Mouse (Mus musculus) erythroblast, embryonic 14.5 days (primary cell): ENCODE data around the gene Grhl1. TPM values are rescaled to one million over a fixed set of nuclear protein-coding genes. Genes with fewer than 3 reads are reported as not detected.
A peak's percentile ranks its signal among the peaks of the same experiment; 100 is the strongest.

ENCODE experiments used
- H3K27me3 ChIP-seq: 2 replicates; pipeline ENCODE4 v1.6.1; 2012; ENCODE audit warnings: inconsistent platforms; ENCODE audit not compliant: control insufficient read depth
- H3K36me3 ChIP-seq: 2 replicates; pipeline ENCODE4 v1.6.1; 2012; ENCODE audit warnings: mild to moderate bottlenecking, inconsistent platforms; ENCODE audit not compliant: control insufficient read depth
- H3K4me1 ChIP-seq: 2 replicates; pipeline ENCODE4 v1.6.1; 2012; ENCODE audit warnings: inconsistent platforms; ENCODE audit not compliant: control insufficient read depth
- H3K4me3 ChIP-seq: replicated peaks from 2 replicates; pipeline ENCODE3; 2012; ENCODE audit warnings: moderate library complexity, mild to moderate bottlenecking, inconsistent platforms
- H3K9me3 ChIP-seq: 2 replicates; pipeline ENCODE4 v1.6.1; 2012; ENCODE audit warnings: low read length, inconsistent platforms, mixed read lengths; ENCODE audit not compliant: control insufficient read depth
- GATA1 ChIP-seq: IDR thresholded peaks from 2 replicates; pipeline ENCODE4 v1.6.1; 2012; ENCODE audit warnings: low read length, inconsistent platforms, mixed read lengths
- TAL1 ChIP-seq: IDR thresholded peaks from 3 replicates; pipeline ENCODE4 v1.6.1; 2012; ENCODE audit warnings: low read length, inconsistent platforms, mixed read lengths
- polyA plus RNA-seq: library from polyadenylated mRNA; stranded (reverse); fragments of >175 nt; gene quantifications from 2 replicates; pipeline ENCODE4 v1.2.3, GENCODE M21; 2012

Grhl1 gene
- polyA plus RNA-seq, 1 experiment = 0.04 TPM

DNA sequence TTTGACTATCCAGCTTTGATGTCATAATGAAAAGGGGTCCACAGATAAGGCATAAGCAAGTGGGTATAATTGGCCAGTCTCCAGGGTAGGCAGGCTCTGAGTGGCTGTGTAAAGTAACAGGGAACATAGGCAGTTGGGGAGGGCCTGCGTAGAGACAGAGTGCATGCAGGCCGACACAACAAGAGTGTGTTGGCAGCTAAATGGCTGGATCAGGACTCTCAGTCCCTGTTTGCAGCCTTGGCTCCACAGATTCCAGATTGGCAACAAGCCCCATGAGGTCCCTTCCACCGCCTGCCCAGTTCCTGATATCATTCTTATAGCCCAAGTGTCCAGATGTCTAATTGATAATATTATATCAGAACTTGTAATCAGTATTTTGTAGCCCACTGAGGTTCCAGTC lies 11.6 kb downstream of the Grhl1 start:
- no peaks in the 10 kb centered on the region for H3K27me3 ChIP-seq
- TF ChIP-seq GATA1 (no peak), TAL1 (no peak)
- no peak overlapping the region for H3K4me3 ChIP-seq
- no peaks in the 10 kb centered on the region for H3K9me3 ChIP-seq
- H3K4me1 ChIP-seq = peaks cover 40% of the 10 kb centered on the region
- H3K36me3 ChIP-seq = peaks cover 47% of the 10 kb centered on the region

DNA sequence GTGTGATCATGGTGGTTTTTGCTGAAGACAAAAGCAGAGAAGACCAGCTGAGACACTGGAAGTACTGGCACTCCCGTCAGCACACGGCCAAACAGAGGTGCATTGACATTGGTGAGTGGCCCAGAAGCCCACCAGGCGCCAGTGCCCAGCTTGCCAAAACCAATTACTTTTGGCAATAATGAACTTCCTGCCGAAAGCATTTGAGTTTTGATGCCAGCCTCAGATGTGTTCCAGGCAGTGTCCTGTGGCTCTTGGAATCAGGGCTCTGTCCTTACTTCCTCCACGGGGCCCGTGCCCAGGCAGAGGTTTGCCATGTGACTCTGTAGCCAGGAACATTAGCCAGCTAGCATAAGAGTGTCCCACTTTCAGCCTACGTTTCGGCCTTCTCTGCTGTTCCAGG lies 12.8 kb downstream of the Grhl1 start:
- H3K36me3 ChIP-seq = peaks cover 48% of the 10 kb centered on the region
- peaks cover 39% of the 10 kb centered on the region for H3K4me1 ChIP-seq
- no peak overlapping the region for H3K4me3 ChIP-seq
- H3K9me3 ChIP-seq = no peaks in the 10 kb centered on the region
- no peaks in the 10 kb centered on the region for H3K27me3 ChIP-seq
- no peak for TF ChIP-seq GATA1
- TF ChIP-seq TAL1 = no peak

- Histone ChIP-seq H3K36me3 (peaks cover 44% of the 10 kb centered on the region), H3K27me3 (no peaks in the 10 kb centered on the region), H3K4me3 (no peak overlapping the region), H3K4me1 (peaks cover 27% of the 10 kb centered on the region), H3K9me3 (no peaks in the 10 kb centered on the region)
- TF ChIP-seq TAL1 (no peak), GATA1 (no peak)
Observed at GRCm38 (mm10) chr12:24586193-24586592, 14.1 kb downstream of the Grhl1 start.

- H3K4me1 ChIP-seq = peaks cover 20% of the 10 kb centered on the region
- peaks cover 16% of the 10 kb centered on the region for H3K36me3 ChIP-seq
- no peaks in the 10 kb centered on the region for H3K27me3 ChIP-seq
- H3K9me3 ChIP-seq = no peaks in the 10 kb centered on the region
- TF ChIP-seq GATA1 = no peak
- TF ChIP-seq TAL1 = no peak
- no peak overlapping the region for H3K4me3 ChIP-seq
Observed at GRCm38 (mm10) chr12:24590371-24590770, 18.3 kb downstream of the Grhl1 start.

DNA sequence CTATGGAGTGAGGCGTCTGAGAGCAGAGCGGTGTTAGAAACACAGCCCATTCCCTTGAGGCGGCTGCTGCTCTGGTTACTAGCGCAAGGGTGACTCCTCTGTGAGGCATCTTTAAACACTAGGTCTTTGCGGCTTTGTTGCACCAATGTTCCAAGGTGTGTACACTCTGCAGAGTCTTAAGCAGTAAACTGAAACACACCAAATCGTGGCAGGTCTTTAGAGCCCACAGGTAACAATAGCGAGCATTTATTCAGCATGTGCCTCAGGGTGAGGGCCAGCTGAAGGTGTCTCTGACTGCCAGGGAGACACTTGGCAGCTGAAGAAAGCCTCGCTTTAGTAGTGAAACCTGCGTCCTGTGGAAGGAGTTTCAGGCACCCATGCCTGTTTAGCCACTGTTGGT lies 20.0 kb downstream of the Grhl1 start:
- no peaks in the 10 kb centered on the region for H3K9me3 ChIP-seq
- no peak for TF ChIP-seq TAL1
- TF ChIP-seq GATA1 = no peak
- no peaks in the 10 kb centered on the region for H3K27me3 ChIP-seq
- H3K36me3 ChIP-seq = peaks cover 9% of the 10 kb centered on the region
- no peak overlapping the region for H3K4me3 ChIP-seq
- H3K4me1 ChIP-seq = peaks cover 18% of the 10 kb centered on the region

- Histone ChIP-seq H3K27me3 (no peaks in the 10 kb centered on the region), H3K4me3 (peak overlapping the region; percentile 52), H3K9me3 (no peaks in the 10 kb centered on the region), H3K36me3 (peaks cover 9% of the 10 kb centered on the region), H3K4me1 (peaks cover 10% of the 10 kb centered on the region)
- TF ChIP-seq TAL1 = no peak
- TF ChIP-seq GATA1 = no peak
Observed at GRCm38 (mm10) chr12:24592956-24593672, 21.0 kb downstream of the Grhl1 start.

GRCm38 (mm10) chr12:24597376-24597775 lies 25.3 kb downstream of the Grhl1 start:
- Histone ChIP-seq H3K36me3 (no peaks in the 10 kb centered on the region), H3K27me3 (no peaks in the 10 kb centered on the region), H3K4me3 (no peak overlapping the region), H3K4me1 (peaks cover 13% of the 10 kb centered on the region), H3K9me3 (no peaks in the 10 kb centered on the region)
- TF ChIP-seq TAL1 = no peak
- TF ChIP-seq GATA1 = no peak

DNA sequence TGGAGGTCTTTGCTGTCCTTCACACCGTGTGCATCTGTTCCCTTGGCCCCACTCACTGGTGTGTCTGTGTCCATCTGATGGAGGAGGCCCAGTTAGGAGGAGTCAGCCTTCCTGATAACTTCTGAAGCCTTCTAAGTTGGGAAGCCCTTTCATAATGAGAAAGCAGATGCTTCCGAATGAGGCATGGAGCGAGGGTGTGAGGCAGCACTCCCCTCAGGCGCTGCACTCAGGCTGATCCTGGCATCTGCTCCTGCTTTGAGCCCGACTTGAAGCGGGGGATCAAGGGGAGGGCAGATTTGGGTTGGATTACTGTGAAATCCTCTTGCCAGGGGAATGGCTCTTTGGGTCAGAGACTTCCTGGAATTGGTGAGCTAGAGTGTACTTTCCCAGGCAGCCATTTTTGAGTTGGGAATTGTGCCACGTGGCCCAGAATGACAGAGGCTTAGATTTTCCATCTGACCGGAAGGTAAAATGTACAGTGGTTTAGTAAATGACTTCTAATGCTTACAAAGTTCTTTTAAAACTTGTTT lies 27.3 kb downstream of the Grhl1 start:
- Histone ChIP-seq H3K27me3 (no peaks in the 10 kb centered on the region), H3K4me3 (no peak overlapping the region), H3K9me3 (no peaks in the 10 kb centered on the region), H3K4me1 (0 out of 2 replicates have a peak, but pooled peaks cover 2% of the 10 kb centered on the region), H3K36me3 (no peaks in the 10 kb centered on the region; the same call in 1 of the 2 replicates)
- TF ChIP-seq TAL1 (no peak), GATA1 (no peak)

DNA sequence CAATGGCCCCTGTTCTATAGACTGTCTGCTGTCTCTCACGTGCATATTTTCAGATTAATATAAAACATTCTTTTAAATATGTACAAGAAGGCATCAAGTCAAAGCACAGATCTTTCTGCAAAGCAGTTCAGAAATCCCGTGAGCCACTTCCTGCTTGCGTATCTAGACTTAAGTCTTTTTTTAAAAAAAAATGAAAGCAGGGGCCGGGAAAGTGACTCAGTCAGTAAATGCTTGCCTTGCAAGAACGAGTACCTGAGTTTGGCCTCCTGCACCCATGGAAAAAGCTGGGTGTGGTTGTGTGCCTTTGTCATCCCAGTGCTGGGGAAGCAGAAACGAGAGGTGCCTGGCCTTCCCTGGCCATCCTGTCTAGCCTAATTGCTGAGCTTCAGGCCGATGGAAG lies 28.0 kb downstream of the Grhl1 start:
- H3K4me1 ChIP-seq = 0 out of 2 replicates have a peak, but pooled peaks cover 2% of the 10 kb centered on the region
- no peaks in the 10 kb centered on the region for H3K9me3 ChIP-seq
- no peaks in the 10 kb centered on the region; the same call in none of the 2 replicates for H3K36me3 ChIP-seq
- TF ChIP-seq GATA1 = no peak
- no peak for TF ChIP-seq TAL1
- H3K27me3 ChIP-seq = no peaks in the 10 kb centered on the region
- H3K4me3 ChIP-seq = no peak overlapping the region

GRCm38 (mm10) chr12:24600806-24601205 lies 28.7 kb downstream of the Grhl1 start:
- H3K36me3 ChIP-seq = no peaks in the 10 kb centered on the region; the same call in none of the 2 replicates
- H3K4me3 ChIP-seq = no peak overlapping the region
- H3K4me1 ChIP-seq = 0 out of 2 replicates have a peak, but pooled peaks cover 2% of the 10 kb centered on the region
- H3K9me3 ChIP-seq = no peaks in the 10 kb centered on the region
- H3K27me3 ChIP-seq = no peaks in the 10 kb centered on the region
- TF ChIP-seq GATA1 (no peak), TAL1 (no peak)
